Mouse (Mus musculus): ENCODE results near the gene Pmp22. TPM values are rescaled to one million over a fixed set of nuclear protein-coding genes. Genes with fewer than 3 reads are reported as not detected.

Gene Pmp22
- total RNA-seq, 2 experiments from 2014 or later = 55.9 to 63.6 TPM

DNA sequence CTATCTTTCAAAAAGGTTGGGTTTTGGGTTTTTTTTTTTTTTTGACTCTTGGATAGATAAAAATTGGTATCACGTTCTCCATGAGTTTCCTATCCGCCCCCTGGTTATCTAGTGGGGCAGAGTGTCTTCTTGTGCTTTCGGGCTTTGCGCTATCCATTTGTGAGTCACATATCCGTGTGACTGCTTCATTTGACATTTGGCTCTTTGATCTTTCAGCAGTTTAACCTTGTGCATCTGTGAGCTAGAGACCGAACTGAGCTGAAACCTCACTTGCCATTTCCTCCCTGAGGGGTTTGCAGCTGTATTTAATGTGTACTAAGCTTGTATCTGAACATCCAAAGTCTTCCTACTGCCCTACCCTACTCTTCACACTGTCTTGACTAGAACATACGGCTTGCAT lies 17.8 kb downstream of the Pmp22 start:
- DNase-seq (ENCODE audit: low spot score) = no peak
- intact Hi-C loops (cut with DNase I) = no loop called here

DNA sequence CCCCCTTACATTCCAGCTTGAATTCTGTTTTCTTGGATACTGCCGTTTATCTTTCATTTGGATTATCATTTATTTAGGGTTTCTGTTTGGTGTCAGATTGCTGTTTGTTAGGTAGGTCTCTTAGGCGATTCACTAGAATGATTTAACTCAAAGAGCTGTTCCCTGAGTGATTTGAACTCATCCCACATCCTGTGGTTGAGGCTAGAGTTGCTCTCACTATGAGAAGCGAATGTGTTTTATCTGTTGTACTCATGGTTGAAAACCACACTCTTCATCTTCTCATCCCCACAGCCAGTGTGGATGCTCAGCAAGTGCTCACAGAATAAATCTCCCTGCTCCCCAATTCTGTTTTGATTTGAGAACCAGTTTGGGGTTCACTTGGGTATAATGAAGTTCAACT lies 19.5 kb downstream of the Pmp22 start:
- no peak for DNase-seq (ENCODE audit: low spot score)
- intact Hi-C loops (cut with DNase I) = no loop called here

DNA sequence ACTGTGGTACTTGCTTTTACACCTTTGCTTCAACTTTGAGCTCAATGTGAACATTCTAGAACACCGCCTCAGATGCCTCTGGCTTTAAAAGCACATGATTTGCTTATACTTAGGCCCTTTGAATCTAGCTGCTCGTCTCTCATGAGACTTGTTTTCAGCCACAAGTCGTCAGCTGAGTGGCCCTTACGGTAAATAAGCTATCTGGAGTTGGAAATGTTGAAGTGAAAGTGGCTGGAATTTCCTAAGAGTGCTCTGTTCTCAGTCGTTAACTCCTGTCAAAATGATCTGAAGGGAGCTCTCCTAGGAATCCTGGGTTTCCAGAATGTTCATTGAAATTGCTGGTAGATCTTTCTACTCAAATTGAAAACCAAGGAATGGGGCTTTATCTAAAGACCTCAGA lies 23.1 kb downstream of the Pmp22 start:
- no peak for DNase-seq (ENCODE audit: low spot score)
- intact Hi-C loops (cut with DNase I) = no loop called here

DNA sequence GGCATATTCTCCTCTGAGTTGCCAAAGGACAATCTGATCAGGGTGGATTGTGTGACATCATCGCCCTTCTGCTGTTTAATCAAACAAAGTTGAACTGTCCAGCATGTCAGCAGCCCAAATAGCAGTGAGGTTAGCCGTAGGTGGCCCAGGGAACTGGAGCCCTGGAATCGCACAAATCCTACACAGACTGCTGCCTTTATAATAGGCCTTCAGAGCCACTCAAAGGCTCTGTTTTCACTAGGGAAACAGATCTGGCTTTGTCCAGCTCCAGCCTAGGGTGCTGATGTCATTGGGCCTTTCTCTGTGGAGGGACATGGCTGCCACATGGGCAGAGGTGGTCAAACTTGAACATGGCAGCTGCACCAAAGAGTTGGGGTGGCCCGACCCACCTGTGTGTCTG lies 28.3 kb downstream of the Pmp22 start:
- intact Hi-C loops (cut with DNase I) = no loop called here
- no peak for DNase-seq (ENCODE audit: low spot score)

DNA sequence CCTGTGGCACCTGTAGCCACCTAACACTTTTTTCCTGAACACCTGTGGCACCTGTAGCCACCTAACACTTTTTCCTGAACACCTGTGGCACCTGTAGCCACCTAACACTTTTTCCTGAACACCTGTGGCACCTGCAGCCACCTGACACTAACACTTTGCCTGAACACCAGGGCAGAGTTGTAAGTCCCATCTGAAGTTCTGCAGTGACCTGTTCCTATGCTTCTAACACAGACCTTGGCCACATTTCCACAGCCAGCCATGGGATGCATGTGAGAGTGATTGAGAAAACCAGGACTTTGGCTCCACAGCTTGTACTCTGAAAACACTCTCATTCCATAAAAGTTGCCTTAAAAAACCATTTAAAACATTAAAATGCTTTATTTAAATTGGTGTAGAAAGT lies 32.1 kb downstream of the Pmp22 start:
- no peak for DNase-seq (ENCODE audit: low spot score)
- intact Hi-C loops (cut with DNase I) = no loop called here

DNA sequence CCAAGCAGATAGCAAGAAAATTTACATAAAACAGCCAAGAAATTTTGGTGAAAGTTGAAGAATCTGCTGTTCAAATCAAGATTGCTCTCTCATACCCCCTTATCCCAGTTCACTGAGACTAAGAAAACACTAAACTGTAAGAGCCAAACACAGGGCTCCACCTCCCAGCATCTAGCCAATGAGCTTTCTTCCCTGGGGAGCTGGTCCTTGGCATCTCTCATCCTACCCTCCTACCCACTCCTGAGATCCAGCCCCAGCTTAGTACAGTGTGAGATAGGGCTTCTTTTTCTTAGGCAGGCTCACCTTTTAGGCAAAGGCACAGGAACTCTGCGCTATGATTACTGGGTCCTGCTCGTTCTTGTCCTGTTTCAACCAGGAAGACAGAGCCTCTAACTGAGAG lies 34.0 kb downstream of the Pmp22 start:
- peak; percentile 20 for DNase-seq (ENCODE audit: low spot score)
- intact Hi-C loops (cut with DNase I) = no loop called here

DNA sequence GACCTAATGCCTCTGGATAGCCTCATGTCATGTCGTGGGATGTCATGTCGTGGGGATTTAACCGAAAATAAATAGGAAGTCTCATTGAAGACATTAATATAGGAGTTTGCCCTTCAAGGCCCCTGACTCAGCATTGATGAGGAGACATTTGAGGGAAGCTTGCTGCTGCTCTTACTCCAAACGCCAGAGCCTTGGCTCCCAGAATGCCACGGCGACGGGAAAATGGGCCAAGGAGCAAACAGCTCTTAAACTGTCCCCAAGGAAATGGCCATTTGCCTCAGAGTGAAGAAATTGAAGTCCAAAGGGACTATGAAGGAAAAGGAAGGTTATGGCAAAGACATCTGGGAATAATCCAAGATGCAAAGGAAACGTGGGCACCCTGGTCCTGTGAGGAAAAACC lies 34.8 kb downstream of the Pmp22 start:
- intact Hi-C loops (cut with DNase I) = no loop called here
- DNase-seq (ENCODE audit: low spot score) = no peak

DNA sequence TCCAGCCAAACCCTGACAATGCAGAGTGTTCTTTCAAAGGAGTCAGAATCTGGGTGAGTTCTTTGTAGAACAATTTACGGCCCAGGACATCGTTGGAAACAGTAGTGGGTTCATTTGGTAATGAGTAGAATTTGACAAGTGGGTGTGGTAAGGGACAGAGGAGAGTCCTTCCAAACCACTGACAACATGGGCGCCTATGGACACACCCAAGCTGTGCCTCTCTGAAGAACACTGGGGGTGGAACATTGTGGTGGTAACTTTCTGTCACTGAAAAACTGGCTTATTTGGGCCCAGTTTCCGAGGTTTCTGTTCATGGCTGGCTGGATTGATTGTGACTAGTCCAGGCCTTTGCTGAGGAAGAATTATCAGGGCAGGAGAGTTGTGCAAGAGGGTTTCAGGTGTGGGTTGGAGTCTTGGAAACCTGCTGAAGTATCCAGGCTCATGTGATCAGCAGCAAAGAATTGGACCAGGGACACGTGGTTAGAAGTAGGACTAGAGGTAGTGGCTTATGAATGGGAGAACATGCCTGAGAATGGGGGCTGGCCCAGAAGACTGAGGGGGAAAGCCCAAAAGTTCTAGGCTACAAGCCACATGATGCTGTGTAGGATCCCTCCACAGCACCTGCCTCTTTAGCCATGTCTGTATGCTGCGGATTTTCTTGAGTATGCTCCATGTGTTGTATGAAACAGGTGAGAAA lies 35.4 kb downstream of the Pmp22 start:
- no peak for DNase-seq (ENCODE audit: low spot score)
- intact Hi-C loops (cut with DNase I) = loop anchor here (2.0 kb wide), 1 partner anchor 243 kb away; no protein-coding TSS in a partner anchor

DNA sequence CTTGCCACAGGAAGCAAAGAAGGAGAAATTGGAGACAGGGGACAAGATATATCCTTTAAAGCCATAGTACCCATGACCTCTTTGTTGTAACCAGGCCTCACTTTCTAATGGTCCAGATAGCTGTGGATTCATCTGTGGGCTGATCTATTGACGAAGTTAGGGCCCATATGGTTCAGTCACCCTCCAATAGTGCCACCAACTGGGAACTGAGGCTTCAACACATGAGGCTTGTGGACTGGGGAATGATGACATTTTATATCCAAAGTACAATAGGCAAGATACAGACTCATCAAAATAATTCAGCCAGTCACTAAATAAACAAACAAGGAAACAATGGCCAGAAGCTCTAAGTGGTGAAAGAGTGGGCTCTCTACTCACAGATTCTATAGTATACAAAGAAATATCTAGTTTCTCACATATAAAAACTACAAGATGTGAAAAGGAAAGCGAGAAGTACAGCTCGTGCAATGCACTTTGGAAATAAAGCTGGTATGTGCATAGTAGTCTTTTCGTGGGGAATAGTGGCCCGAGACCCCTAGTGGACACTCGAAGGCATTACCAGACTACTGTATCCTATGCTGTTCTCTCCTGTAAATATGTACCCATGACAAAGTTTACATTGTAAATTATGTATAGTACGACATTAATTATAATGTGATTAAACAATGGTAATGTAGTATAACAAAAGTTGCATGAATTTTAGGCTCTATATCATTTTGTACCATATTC lies 36.1 kb downstream of the Pmp22 start:
- intact Hi-C loops (cut with DNase I) = loop anchor here (2.0 kb wide), 1 partner anchor 244 kb away; no protein-coding TSS in a partner anchor
- no peak for DNase-seq (ENCODE audit: low spot score)

DNA sequence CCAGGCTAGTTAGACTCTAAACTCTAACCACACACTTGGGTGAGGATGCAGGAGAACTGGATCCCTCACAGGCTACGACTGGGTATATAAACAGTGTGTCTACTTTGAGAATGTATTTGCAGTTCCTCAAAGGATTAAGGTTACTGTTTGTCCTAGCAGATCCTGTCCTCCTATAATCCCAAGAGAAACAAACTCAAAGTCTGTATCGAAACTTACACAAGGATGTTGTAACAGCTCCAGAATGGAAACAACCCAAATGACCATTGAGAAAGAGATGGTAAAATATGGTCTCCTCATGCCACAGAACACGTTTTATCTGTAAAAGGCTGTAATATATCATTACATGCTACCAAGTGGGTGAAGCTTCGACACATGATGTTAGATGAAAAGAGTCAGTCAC lies 39.0 kb downstream of the Pmp22 start:
- intact Hi-C loops (cut with DNase I) = no loop called here
- no peak for DNase-seq (ENCODE audit: low spot score)

DNA sequence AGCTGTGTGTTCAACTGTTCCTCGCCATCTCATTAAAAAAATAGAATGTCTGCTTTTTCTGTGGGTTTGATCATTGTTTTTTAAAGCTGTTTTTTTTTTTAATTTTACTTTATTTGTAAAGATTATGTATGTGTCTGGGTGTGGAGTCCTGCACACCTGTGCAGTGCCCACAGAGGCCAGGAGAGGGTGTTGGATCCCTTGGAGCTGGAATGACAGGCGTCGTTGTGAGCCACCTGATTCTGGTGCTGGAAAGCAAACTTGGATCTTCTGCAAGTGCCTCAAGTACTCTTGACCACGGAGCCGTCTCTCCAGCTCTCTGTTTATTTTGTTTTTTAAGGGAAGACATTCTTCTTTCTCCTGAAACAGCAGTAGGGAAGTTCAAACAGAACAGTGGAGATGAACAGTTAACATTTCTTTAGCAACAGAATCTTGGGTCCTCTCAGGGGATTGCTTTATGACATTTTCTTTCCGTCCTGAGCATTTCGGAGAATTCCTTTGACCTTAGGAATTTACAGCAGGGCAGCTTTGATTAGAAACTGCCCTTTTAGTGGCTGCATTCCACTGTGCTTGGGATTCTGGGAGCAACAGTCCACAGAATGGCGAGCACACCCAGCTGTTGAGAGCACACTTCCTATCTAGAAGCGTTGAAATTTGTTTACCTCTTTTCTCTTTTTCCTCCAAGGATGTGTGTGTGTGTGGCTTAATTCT lies 39.9 kb downstream of the Pmp22 start:
- intact Hi-C loops (cut with DNase I) = no loop called here
- no peak for DNase-seq (ENCODE audit: low spot score)

DNA sequence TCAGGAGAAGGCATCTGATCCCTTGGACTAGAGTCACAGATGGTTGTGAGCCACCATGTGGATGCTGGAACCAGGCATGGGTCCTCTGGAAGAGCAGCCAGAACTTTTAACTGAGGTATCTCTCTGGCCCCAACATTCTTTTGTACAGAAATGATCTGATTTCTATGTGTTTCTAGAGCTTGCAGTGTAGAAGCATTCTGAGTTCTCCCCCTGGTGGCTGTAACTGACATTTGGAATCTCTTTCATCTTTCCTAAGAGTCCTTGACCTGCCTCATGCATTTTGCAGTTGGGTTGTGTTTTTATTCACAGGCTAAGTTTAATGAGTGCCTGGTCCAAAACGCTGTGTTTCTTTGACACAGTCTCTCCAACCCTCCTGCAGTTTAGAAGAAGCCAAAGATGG lies 43.2 kb downstream of the Pmp22 start:
- no peak for DNase-seq (ENCODE audit: low spot score)
- intact Hi-C loops (cut with DNase I) = loop anchor here (5.0 kb wide), 1 partner anchor 430 kb away; no protein-coding TSS in a partner anchor

DNA sequence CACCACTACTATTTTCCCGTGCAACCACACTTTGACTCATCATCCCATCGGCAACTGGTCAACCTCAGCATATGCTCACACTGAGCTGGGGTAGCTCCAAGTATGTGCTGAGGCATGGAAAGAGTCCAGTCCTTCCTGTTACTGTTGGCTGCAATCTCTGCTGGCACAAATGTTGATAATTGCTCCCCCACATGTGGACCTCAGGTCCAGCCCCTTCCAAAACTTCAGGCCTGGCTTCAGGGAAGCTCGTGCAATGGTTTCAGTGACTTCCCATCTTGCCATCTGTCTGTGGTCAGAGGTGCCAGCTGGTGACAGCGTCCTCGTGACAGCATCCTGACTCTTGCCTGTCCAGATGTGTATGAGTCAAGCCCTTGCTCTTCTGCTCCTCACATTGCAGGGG lies 44.8 kb downstream of the Pmp22 start:
- peak; percentile 24 for DNase-seq (ENCODE audit: low spot score)
- intact Hi-C loops (cut with DNase I) = loop anchor here (5.0 kb wide), 1 partner anchor 431 kb away; no protein-coding TSS in a partner anchor

DNA sequence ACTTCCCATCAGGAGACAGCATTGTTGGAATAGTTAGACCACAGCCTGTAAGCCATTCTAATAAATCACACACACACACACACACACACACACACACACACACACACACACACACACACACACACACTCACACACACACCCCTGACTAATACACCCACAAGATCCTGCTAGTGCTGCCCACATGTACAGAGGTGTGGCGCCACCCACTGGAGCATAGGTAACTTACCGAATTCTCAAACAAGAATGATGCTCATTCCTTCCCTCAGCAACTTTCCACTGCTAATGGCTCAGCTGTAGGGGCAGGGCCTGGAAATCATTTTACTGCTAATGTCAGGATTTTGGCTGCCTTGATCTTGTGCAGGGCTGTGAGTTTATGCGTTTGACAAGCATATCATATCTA lies 46.5 kb downstream of the Pmp22 start:
- intact Hi-C loops (cut with DNase I) = no loop called here
- no peak for DNase-seq (ENCODE audit: low spot score)

DNA sequence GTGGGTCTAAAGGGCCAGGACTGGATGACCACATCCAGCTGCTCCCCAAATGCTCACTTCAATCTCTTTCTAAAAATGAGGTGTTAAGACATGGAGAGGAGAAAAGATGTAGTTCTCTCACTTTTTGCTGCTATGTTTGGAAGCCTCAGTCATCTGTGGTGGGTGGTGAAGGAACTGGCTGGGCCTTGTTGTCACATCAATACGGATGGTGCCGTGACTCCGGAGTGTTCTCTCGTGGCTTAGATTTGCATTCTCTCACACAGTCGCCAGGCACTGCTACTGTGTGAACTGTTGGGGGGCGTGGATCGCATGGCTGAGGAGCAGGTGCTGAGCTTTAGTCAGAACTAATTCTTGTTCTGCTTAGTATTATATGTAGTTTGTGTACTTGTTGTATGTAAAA lies 47.6 kb downstream of the Pmp22 start:
- intact Hi-C loops (cut with DNase I) = no loop called here
- no peak for DNase-seq (ENCODE audit: low spot score)

DNA sequence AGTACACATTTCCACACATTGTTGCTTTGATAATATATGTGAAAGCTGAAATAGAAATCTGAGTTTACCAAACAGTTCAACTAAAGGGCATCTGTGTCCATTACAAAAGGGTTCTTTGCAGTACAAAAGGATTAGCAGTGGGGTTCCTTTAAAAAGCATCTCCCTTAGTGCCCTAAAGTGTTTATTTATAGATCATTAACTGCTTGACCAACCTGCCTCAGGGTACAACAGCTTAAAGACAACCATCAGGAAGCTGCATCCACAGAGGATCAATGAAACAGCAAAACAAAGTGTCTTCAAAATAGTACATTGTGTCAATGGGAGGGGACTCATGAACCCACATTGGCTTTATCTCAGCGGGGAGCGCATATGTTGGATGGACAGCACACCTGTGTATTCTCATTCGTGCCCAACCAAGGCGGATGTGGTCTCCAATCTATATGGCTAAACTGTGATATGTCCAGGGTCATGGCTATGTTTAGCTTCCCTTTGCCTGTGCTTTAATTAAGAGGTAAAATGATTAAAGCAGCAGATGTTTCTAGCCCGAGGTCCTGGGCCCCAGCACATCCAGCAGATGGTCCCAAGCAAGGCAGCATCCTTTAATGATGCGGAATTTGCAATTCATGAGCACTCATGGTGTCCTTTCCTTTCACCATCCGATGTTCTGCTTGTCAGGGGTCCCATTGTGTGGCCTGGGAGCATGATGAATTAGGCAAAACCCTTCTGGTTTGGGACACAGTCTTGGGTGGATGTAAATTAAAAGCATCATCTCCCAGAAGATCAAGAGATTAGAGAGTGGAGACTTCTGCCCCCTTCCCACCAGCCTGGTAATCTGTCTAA lies 51.7 kb downstream of the Pmp22 start:
- no peak for DNase-seq (ENCODE audit: low spot score)
- intact Hi-C loops (cut with DNase I) = no loop called here

DNA sequence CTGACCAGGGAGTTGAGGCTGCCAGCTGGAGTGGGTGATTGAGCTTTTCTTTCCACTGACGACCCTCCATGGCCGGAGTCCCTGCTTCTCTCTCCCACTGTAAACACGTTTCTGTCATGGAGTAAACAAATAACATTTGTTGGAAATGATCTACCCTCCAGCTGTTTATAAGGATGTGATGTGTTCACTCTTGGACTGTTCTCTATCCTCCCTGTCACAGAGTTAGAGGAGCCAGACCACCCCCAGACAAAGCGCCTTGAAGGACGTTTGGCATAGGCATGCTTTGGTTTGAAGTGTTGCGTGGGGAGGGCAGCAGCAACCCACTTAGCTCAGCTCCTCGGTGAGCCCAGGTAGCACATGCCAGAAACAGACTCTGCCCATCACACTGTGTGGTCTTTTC lies 60.0 kb downstream of the Pmp22 start:
- intact Hi-C loops (cut with DNase I) = no loop called here
- DNase-seq (ENCODE audit: low spot score) = no peak

DNA sequence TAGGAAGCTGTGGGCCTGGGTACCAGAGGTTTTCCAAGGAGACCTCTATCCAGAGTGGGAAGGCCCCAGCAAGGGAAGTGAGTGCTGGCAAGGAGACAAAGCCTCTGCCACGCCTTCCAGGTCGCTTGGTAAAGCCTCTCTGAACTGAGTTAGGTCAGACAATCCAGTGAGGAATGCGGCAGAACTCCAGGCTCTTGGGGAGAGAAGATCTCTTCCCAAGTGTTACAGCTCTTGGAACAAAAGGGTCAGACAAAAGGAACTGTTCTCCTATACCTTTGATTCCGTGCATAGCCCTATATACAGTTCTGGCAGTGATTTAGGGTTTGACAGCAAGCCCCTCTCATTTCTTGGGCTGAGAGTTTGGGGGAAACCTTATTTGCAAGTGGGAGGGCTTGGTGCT lies 69.3 kb downstream of the Pmp22 start:
- no peak for DNase-seq (ENCODE audit: low spot score)
- intact Hi-C loops (cut with DNase I) = no loop called here

DNA sequence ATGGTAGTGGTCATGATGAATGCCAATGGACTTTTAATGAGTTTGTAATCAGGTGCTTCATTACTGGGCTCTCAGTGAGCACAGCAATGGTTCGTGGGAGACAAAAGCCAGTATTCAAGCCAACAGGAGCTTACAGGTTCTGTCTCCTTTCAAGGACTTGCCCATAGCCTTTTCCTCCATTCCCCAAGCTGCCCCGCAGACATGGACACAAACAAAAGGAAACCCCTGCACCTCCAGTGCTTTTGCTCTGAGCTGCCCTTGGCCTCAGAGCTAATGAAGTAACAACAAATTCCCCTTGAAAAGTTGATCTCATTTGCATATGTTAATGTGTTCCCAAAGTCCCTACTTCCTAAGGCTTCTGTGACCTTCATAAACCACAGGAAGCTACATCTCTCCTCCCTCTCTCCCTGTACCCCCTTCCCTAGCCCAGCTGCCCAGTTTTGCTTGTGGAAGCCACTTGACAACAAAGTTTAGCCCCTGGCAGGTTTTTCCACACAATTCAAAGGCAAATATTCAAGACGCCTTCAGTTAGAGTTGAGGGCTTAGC lies 73.3 kb downstream of the Pmp22 start:
- no peak for DNase-seq (ENCODE audit: low spot score)
- intact Hi-C loops (cut with DNase I) = no loop called here
